Mouse (Mus musculus): ENCODE measurements around the gene Fkbp10. TPM values are rescaled to one million over a fixed set of nuclear protein-coding genes. Genes with fewer than 3 reads are reported as not detected.
A peak's percentile ranks its signal among the peaks of the same experiment; 100 is the strongest.

Fkbp10 gene
- polyA plus RNA-seq, 1 experiment from 2014 or later, result 139 TPM

DNA sequence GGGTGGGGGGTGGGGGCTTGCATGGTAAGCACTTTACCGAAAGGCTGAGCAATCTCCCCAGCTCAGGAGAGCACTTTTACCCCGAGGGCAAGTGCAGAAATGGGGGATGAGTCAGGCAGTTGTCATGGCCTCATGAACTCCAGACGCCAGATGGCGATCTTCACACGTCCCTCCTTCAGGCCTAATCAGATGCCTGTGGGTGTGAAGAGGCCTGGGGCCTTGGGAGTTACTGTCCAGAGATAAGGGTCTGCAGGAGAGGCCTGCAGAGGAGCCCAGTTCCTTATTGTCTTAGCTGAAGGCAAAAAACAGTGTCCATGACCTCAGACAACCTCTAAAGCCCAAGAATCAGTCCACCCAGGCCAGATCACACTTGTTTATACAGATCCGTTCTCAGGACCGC, 10.4 kb downstream of the Fkbp10 start:
- Histone ChIP-seq H3K4me2 (no peak overlapping the region), H3K9me3 (replicated peaks) (no peaks in the 10 kb centered on the region), H3K36me3 (peaks cover 70% of the 10 kb centered on the region), H3K4me1 (peaks cover 17% of the 10 kb centered on the region), H3K27ac (no peak overlapping the region), H3K27me3 (no peaks in the 10 kb centered on the region), H3K4me3 (replicated peaks) (no peak overlapping the region), H3K9ac (no peak overlapping the region)
- peak; percentile 30; the same call in 1 of the 2 replicates for ATAC-seq (replicated peaks; ENCODE audit: low FRiP score)
- WGBS, result 18% methylated on average over 7 of the region's 7 CpGs

DNA sequence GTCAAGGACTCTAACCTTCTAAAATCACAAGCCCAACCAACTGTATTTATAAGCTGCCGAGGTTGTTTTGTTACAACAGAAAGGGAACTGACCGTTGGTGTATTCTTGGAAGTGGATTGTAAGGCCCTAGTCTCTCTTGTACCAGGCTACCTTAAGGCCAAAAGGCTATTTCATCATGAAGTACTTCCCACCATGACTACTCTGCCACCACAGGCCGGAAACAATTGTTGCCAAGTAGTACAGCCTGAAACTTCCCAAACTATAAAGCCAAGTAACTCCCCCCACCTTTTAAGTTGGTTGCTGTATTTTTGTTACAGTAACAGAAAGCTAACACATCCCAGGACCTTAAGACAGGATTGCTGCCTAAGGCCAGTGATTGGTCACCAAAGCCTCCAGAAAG, 11.3 kb downstream of the Fkbp10 start:
- H3K36me3 ChIP-seq, result peaks cover 69% of the 10 kb centered on the region
- H3K4me1 ChIP-seq, result peaks cover 7% of the 10 kb centered on the region
- ATAC-seq (replicated peaks; ENCODE audit: low FRiP score), result no peak
- no peaks in the 10 kb centered on the region for H3K9me3 ChIP-seq (replicated peaks)
- WGBS, result 83% methylated on average over 3 of the region's 3 CpGs
- no peak overlapping the region for H3K4me3 ChIP-seq (replicated peaks)
- H3K4me2 ChIP-seq, result no peak overlapping the region
- no peak overlapping the region for H3K9ac ChIP-seq
- H3K27ac ChIP-seq, result no peak overlapping the region
- no peaks in the 10 kb centered on the region for H3K27me3 ChIP-seq

DNA sequence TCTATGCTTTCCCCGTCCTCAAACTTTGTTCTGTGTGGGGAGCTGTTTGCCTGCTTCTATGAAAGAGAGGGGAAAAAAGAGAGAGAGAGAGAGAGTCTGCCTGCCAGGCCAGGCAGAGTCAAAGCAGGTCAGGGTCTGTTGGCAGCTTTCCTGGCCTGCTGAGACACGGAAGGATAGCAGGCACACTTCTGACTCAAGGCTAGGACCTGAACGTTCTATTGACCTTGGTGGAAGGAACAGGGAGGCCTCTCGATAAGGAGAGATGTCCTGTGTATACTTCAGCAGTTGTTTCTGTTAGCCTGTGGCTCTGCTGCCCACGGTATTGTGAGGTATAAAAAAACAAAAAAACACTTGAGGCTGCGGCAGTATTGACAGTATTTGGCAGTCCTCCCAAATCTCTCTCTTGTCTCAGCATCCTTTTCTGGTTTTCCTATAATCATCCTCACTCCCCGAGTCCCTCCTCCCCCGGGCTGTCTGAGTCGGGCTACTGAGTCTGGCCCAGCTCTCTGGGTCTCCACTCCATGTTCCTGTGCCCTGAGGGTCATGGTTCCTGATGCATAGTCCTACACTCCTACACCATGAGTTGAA, 13.2 kb downstream of the Fkbp10 start:
- WGBS, result 50% methylated on average over 9 of the region's 9 CpGs
- Histone ChIP-seq H3K9ac (no peak overlapping the region), H3K4me2 (no peak overlapping the region), H3K4me3 (replicated peaks) (no peak overlapping the region), H3K36me3 (peaks cover 67% of the 10 kb centered on the region), H3K4me1 (no peaks in the 10 kb centered on the region), H3K27me3 (no peaks in the 10 kb centered on the region), H3K27ac (no peak overlapping the region), H3K9me3 (replicated peaks) (no peaks in the 10 kb centered on the region)
- no peak for ATAC-seq (replicated peaks; ENCODE audit: low FRiP score)

DNA sequence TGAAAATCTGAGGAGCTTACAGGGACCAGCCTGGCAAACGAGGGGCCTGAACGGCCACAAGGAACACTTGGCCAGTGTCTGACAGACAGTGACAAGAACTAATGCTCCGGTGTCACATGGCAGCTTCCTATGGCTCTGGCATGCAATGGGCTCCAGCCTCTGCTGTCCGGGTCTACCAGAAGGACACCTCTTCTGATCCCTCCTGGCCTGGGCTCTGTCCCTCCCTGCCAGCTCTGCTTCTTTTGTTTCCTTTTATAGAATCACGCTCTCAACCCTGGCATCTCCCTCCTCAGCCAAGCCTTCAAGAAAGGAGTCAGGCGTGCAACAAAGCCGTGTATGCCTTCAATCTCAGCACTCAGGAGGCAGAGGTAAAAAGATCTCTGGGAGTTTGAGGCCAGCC, 14.6 kb downstream of the Fkbp10 start:
- H3K27ac ChIP-seq, result no peak overlapping the region
- WGBS, result 91% methylated on average over 7 of the region's 7 CpGs
- H3K27me3 ChIP-seq, result no peaks in the 10 kb centered on the region
- peaks cover 64% of the 10 kb centered on the region for H3K36me3 ChIP-seq
- no peak overlapping the region for H3K4me2 ChIP-seq
- H3K4me3 ChIP-seq (replicated peaks), result no peak overlapping the region
- no peak for ATAC-seq (replicated peaks; ENCODE audit: low FRiP score)
- no peaks in the 10 kb centered on the region for H3K9me3 ChIP-seq (replicated peaks)
- no peaks in the 10 kb centered on the region for H3K4me1 ChIP-seq
- H3K9ac ChIP-seq, result no peak overlapping the region

DNA sequence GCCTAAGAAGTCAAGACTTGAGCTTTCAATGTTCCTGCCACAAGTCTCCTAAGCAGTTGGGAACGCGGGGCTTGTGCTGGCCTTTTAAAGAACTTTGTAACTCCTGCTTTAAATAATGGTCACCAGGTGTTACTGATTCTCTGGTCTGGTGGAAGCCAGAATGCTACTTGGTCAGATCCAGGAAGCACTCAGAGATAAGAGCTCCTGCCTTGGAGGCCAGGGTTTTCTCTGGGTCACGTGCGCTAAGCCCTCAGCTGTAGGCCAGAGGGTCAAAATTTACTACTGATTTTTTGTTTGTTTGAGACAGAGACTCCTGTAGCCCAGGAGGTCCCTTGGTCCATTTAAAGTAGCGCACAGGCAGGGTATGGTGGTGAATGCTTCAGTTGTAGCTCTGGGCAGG, 16.5 kb downstream of the Fkbp10 start:
- Histone ChIP-seq H3K9me3 (replicated peaks) (no peaks in the 10 kb centered on the region), H3K27ac (no peak overlapping the region), H3K4me2 (no peak overlapping the region), H3K27me3 (no peaks in the 10 kb centered on the region), H3K9ac (no peak overlapping the region), H3K4me3 (replicated peaks) (no peak overlapping the region), H3K36me3 (peaks cover 74% of the 10 kb centered on the region), H3K4me1 (no peaks in the 10 kb centered on the region)
- no peak for ATAC-seq (replicated peaks; ENCODE audit: low FRiP score)
- WGBS, result 94% methylated on average over 5 of the region's 5 CpGs

DNA sequence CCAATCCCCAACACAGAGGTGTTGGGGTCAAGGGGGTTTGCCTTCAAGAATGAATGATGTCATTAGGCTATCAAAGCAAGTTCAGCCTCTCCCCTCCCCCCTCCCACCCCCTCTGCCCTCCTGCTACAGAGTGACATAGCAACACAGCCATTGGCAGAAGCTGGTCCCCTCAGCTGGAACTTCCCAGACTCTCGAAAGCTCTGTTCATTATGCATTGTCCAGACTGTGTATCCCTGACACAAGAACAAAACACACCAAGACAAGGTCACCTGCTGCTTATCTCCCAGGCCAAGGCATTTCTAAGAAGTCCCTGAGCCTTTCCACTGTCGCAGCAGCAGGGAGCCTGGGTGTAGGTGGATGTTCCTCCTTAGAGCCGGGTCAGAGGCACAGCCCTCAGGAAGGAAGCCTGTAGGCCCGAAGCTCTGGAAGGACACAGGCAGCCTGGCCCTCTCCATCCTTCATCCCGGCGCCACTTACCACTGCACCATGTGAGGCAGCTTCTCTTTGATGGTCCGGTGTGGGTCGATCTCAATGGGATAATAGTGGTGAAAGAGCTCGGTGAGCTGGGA, 20.3 kb downstream of the Fkbp10 start:
- ATAC-seq (replicated peaks; ENCODE audit: low FRiP score), result no peak
- H3K27me3 ChIP-seq, result no peaks in the 10 kb centered on the region
- 74% methylated on average over 9 of the region's 9 CpGs for WGBS
- no peak overlapping the region for H3K9ac ChIP-seq
- no peaks in the 10 kb centered on the region for H3K9me3 ChIP-seq (replicated peaks)
- peaks cover 28% of the 10 kb centered on the region for H3K4me1 ChIP-seq
- no peak overlapping the region for H3K27ac ChIP-seq
- H3K4me3 ChIP-seq (replicated peaks), result no peak overlapping the region
- H3K36me3 ChIP-seq, result peaks cover 80% of the 10 kb centered on the region
- no peak overlapping the region for H3K4me2 ChIP-seq

DNA sequence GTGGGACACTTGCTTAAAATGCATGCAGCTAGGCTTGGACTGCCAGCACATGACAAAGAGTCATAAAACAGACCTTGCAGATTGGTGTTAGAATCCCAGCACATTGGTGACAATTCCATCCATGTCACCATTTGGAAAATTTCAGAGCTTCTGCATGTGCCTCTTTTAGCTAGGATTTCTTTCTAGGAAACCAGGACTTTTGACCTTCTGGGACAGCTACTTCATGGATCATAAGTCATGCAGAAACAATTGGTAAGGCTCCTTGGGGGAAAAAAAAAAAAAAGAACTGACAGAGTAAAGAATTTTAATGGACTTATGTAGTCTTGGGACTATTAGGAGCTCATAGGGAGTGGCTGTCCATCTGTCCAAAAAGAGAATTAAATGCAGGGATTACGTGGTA, 22.4 kb downstream of the Fkbp10 start:
- Histone ChIP-seq H3K36me3 (peaks cover 61% of the 10 kb centered on the region), H3K9ac (no peak overlapping the region), H3K4me3 (replicated peaks) (no peak overlapping the region), H3K27me3 (no peaks in the 10 kb centered on the region), H3K27ac (no peak overlapping the region), H3K9me3 (replicated peaks) (no peaks in the 10 kb centered on the region), H3K4me1 (peaks cover 37% of the 10 kb centered on the region), H3K4me2 (no peak overlapping the region)
- no peak for ATAC-seq (replicated peaks; ENCODE audit: low FRiP score)
- WGBS, result 58% methylated on average over 1 of the region's 1 CpGs

DNA sequence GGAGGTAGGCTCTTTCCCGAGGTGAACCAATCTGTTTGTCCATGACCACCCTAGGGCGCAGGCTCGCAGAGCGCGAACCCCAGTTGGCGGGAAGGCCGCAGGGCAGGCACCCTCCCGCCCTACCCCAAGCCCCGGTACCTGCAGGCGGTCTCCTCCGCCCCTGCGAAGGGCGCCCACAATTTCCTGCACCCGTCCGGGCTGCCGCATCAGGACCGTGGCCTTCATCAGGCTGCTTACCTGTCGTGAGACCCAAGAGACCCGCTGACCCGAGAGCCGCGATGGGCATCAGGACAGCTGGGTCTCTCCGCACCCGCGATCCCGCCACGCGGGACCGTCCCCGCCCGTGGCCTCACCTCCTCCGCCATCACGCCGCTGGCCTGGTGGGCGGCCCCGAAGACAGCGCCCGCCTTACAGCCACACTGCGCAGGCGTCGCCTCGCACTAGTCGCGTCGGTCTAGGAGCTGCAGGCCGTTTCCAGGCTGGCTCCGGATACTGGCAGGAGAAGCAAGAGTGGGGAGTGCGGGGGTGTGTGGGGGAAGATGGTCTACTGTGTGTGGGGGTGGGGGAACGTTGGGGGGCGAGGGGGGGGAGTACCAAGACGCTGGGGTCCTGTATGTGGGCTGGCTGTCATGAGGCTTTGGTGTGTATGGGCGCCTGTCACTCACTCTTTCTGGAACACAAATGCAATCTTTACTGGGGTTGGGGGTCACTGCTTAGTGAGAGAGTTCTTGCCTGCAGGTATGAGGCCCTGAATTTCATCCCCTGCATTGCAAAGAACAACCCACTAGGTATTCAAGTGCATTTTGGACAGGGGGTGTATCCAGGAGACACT, 25.4 kb downstream of the Fkbp10 start:
- Histone ChIP-seq H3K4me3 (replicated peaks) (peak overlapping the region; percentile 88), H3K9me3 (replicated peaks) (no peaks in the 10 kb centered on the region), H3K27ac (peak overlapping the region; percentile 52), H3K36me3 (peaks cover 37% of the 10 kb centered on the region), H3K4me1 (peaks cover 37% of the 10 kb centered on the region), H3K9ac (peak overlapping the region; percentile 89), H3K4me2 (peak overlapping the region; percentile 84), H3K27me3 (no peaks in the 10 kb centered on the region)
- ATAC-seq (replicated peaks; ENCODE audit: low FRiP score), result peak; percentile 95
- 1% methylated on average over 52 of the region's 52 CpGs for WGBS

DNA sequence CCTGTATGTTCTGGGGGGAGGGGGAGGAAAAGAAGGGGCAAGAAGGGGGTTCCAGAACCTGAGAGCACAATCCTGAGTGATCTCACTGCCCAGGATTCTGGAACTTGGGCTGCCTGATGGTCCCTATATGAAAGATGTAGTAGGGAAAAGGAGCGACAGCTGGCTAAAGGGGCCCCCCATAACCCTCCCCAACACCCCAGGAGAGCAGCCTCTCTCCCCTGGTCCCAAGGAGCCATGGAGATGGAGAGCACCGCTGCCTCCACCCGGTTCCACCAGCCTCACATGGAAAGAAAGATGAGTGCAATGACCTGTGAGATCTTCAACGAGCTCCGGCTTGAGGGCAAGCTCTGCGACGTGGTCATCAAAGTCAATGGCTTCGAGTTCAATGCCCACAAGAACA, 26.3 kb downstream of the Fkbp10 start, which contains the start of the genes Nt5c3b and Klhl10:
Gene Nt5c3b (minus strand): TSS at position 12 of the 400 bp plus-strand sequence.
Gene Klhl10 (plus strand): TSS at position 121 of the 400 bp plus-strand sequence.
- 55% methylated on average over 8 of the region's 8 CpGs for WGBS

DNA sequence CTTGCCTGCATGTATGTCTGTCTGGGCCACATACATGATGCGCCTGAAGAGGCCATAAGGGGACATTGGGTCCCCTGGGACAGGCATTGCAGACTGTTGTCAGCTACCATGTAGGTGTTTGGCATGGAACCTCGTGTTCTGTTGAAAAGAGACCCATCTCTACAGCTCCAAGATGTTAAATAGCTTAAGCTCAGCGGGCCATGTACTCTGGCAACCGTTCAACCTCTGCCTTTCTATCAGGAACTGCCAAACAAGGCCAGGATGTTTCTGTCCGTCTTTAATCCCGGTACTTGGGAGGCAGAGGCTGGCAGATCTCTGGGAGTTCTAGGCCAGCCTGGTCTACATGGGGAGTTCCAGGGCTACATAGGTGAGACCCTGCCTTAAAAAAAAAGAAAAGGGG, 27.1 kb downstream of the Fkbp10 start:
- Histone ChIP-seq H3K9ac (no peak overlapping the region), H3K36me3 (peaks cover 21% of the 10 kb centered on the region), H3K27ac (no peak overlapping the region), H3K4me3 (replicated peaks) (no peak overlapping the region), H3K4me1 (peaks cover 35% of the 10 kb centered on the region), H3K27me3 (no peaks in the 10 kb centered on the region), H3K9me3 (replicated peaks) (no peaks in the 10 kb centered on the region), H3K4me2 (no peak overlapping the region)
- 77% methylated on average over 6 of the region's 6 CpGs for WGBS
- ATAC-seq (replicated peaks; ENCODE audit: low FRiP score), result no peak

More for the DNA sequence above, 26.3 kb downstream of the Fkbp10 start, which contains the start of the genes Nt5c3b and Klhl10:
- peaks cover 29% of the 10 kb centered on the region for H3K36me3 ChIP-seq
- peak within 1 kb of the TSS; percentile 84 for H3K4me2 ChIP-seq
- H3K27me3 ChIP-seq, result no peaks in the 10 kb centered on the region
- H3K4me3 ChIP-seq (replicated peaks), result peak within 1 kb of the TSS; percentile 88
- H3K4me1 ChIP-seq, result peaks cover 37% of the 10 kb centered on the region
- peak within 1 kb of the TSS; percentile 52 for H3K27ac ChIP-seq
- no peaks in the 10 kb centered on the region for H3K9me3 ChIP-seq (replicated peaks)
- ATAC-seq (replicated peaks; ENCODE audit: low FRiP score), result no peak
- peak within 1 kb of the TSS; percentile 89 for H3K9ac ChIP-seq

DNA sequence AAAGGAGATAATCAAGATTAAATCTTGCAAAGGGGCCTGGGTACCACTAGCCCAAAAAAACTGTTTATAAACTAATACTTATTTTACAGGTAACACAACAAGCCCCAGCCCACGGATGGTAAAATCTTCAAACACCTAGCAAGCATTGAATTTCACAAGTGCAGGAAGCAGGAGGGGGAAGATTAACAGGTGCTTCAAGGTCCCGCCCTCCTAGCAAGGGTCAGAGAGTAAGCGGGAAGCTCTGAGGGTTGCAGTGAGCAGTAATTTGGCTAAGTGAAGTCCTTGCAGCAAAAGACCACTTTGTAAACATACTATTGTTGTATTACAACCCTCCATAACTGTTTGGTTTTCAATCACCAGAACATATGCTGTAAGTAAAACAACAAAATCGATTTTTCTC, 41.8 kb downstream of the Fkbp10 start:
- WGBS, result 65% methylated on average over 4 of the region's 4 CpGs
- H3K9me3 ChIP-seq (replicated peaks), result no peaks in the 10 kb centered on the region
- H3K27me3 ChIP-seq, result no peaks in the 10 kb centered on the region
- no peak overlapping the region for H3K4me3 ChIP-seq (replicated peaks)
- H3K4me2 ChIP-seq, result no peak overlapping the region
- H3K27ac ChIP-seq, result no peak overlapping the region
- no peaks in the 10 kb centered on the region for H3K4me1 ChIP-seq
- no peak for ATAC-seq (replicated peaks; ENCODE audit: low FRiP score)
- peaks cover 38% of the 10 kb centered on the region for H3K36me3 ChIP-seq
- H3K9ac ChIP-seq, result no peak overlapping the region

DNA sequence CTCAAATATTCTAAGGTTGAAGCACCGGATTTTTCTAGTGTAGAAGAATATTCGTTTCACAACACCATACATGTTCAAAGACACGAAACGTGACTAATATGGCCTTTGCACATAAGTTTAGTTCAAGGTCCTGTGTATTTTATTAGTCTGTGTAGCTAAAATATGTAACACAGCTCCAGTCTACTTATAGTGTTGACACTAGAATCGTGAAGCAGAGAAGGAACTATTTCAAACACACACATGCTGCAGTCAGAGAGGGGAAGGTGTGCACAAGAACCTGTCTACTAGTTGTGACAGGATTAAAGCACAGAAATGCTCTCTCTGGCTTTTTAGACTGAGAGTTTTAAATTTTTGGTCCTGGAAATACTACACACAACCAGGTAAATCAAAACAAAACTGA, 42.2 kb downstream of the Fkbp10 start:
- Histone ChIP-seq H3K4me2 (no peak overlapping the region), H3K4me1 (no peaks in the 10 kb centered on the region), H3K27me3 (no peaks in the 10 kb centered on the region), H3K27ac (no peak overlapping the region), H3K36me3 (peaks cover 43% of the 10 kb centered on the region), H3K9me3 (replicated peaks) (no peaks in the 10 kb centered on the region), H3K4me3 (replicated peaks) (no peak overlapping the region), H3K9ac (no peak overlapping the region)
- ATAC-seq (replicated peaks; ENCODE audit: low FRiP score), result no peak
- WGBS, result 85% methylated on average over 5 of the region's 5 CpGs

Data from kidney, embryonic 15.5 days (tissue).